Mouse (Mus musculus) adrenal gland, adult 8-10 months (tissue): ENCODE results near the gene E2f1. TPM values are rescaled to one million over a fixed set of nuclear protein-coding genes. Genes with fewer than 3 reads are reported as not detected.

Source experiments
- DNase-seq: peaks from one replicate; pipeline ENCODE4 v3.0.0; 2022
- total RNA-seq, 4 experiments: library from RNA; stranded (reverse); gene quantifications; 2 replicates each; pipeline ENCODE4 v1.2.4; 2022

Gene E2f1
- total RNA-seq, result 10 to 100 TPM in 3 of 4 experiments, 1 to 10 TPM in 1; 9.9 to 12.9 (median 12.0) TPM

GRCm38 (mm10) chr2:154569836-154570286, at the start of gene E2f1:
Gene E2f1 (minus strand): TSS chr2:154569892.
- peak; percentile 92 for DNase-seq

- no peak for DNase-seq
Measured at GRCm38 (mm10) chr2:154617061-154617460, 47.4 kb upstream of the E2f1 start.

- DNase-seq, result no peak
Measured at GRCm38 (mm10) chr2:154615674-154616073, 46.0 kb upstream of the E2f1 start.

- no peak for DNase-seq
Measured at GRCm38 (mm10) chr2:154614841-154615576, 45.3 kb upstream of the E2f1 start.

- peak; percentile 82 for DNase-seq
Measured at GRCm38 (mm10) chr2:154613118-154614115, 43.7 kb upstream of the E2f1 start, which contains the start of the genes Zfp341 and 4930519P11Rik. Gene Zfp341 (plus strand): TSS chr2:154613297. Gene 4930519P11Rik (minus strand): TSS chr2:154613437.

- no peak for DNase-seq
Measured at GRCm38 (mm10) chr2:154609050-154609767, 39.5 kb upstream of the E2f1 start.

- DNase-seq, result no peak
Measured at GRCm38 (mm10) chr2:154606965-154607364, 37.3 kb upstream of the E2f1 start.

- DNase-seq, result no peak
Measured at GRCm38 (mm10) chr2:154604156-154604555, 34.5 kb upstream of the E2f1 start.

GRCm38 (mm10) chr2:154603638-154604153, 34.0 kb upstream of the E2f1 start, which contains the start of gene Pxmp4:
Gene Pxmp4 (minus strand): TSS chr2:154603708.
- peak; percentile 99 for DNase-seq

GRCm38 (mm10) chr2:154603007-154603637, 33.4 kb upstream of the E2f1 start:
- DNase-seq, result no peak

GRCm38 (mm10) chr2:154601324-154601723, 31.6 kb upstream of the E2f1 start:
- no peak for DNase-seq

- no peak for DNase-seq
Measured at GRCm38 (mm10) chr2:154600586-154600985, 30.9 kb upstream of the E2f1 start.

- DNase-seq, result no peak
Measured at GRCm38 (mm10) chr2:154597399-154597798, 27.7 kb upstream of the E2f1 start.

- no peak for DNase-seq
Measured at GRCm38 (mm10) chr2:154595775-154596174, 26.1 kb upstream of the E2f1 start.

- DNase-seq, result no peak
Measured at GRCm38 (mm10) chr2:154593025-154593424, 23.3 kb upstream of the E2f1 start.

GRCm38 (mm10) chr2:154591239-154591638, 21.5 kb upstream of the E2f1 start:
- no peak for DNase-seq

GRCm38 (mm10) chr2:154589051-154589450, 19.4 kb upstream of the E2f1 start:
- no peak for DNase-seq

GRCm38 (mm10) chr2:154586405-154586804, 16.7 kb upstream of the E2f1 start:
- DNase-seq, result no peak

- no peak for DNase-seq
Measured at GRCm38 (mm10) chr2:154584931-154585601, 15.4 kb upstream of the E2f1 start.

GRCm38 (mm10) chr2:154583906-154584872, 14.5 kb upstream of the E2f1 start:
- no peak for DNase-seq
